In genomic region chr5:92488961-92489360, GRCm38 (mm10) we compare ENCODE assay signal across 8 mouse cellular contexts. TPM values are rescaled to one million over a fixed set of nuclear protein-coding genes. Genes with fewer than 3 reads are reported as not detected.
DNase-seq lines count a peak whose midpoint lies in the region; ATAC-seq lines count a peak whose summit lies in the region.

No protein-coding gene starts in this region.

- H3K4me3 ChIP-seq in neural tube, embryonic 13.5 days: no peak overlapping the region
- no peak overlapping the region for H3K4me3 ChIP-seq in lung, embryonic 16.5 days (ENCODE audit: low read length)

- H3K9me3 ChIP-seq in neural tube, embryonic 13.5 days: 0 out of 2 replicates have a peak, but pooled peaks cover 4% of the 10 kb centered on the region
- no peaks in the 10 kb centered on the region for H3K9me3 ChIP-seq in lung, embryonic 16.5 days (ENCODE audit: control insufficient read depth, low read length)

- 78% methylated on average over 7 of the region's 7 CpGs for WGBS in neural tube, embryonic 13.5 days
- 25% methylated on average over 7 of the region's 7 CpGs for WGBS in lung, embryonic 16.5 days

- peak; percentile 16 to 28 for DNase-seq in cerebellum, postnatal 10 days
- no peak for DNase-seq in cerebellum, postnatal 36 days
- no peak for DNase-seq in neural tube, embryonic 10.5 days (ENCODE audit: extremely low spot score, low spot score)
- peak; percentile 29 for DNase-seq in gastrocnemius, postnatal 10 days
- no peak for DNase-seq in urinary bladder, postnatal 10 days (ENCODE audit: low spot score)
- no peak for DNase-seq in left cerebral cortex, adult 9 months (ENCODE audit: low spot score in 2 of 2)

- H3K27ac ChIP-seq in neural tube, embryonic 13.5 days (replicated peaks): 0 out of 2 replicates have a peak overlapping the region, but pooled peaks have one; percentile 13
- peak overlapping the region; percentile 75 for H3K27ac ChIP-seq in lung, embryonic 16.5 days (ENCODE audit: low read length)

- no peak for ATAC-seq in neural tube, embryonic 13.5 days (ENCODE audit: low read depth)
- ATAC-seq in lung, embryonic 16.5 days (ENCODE audit: low read depth): peak; percentile 44

- 0 out of 2 replicates have a peak overlapping the region, but pooled peaks have one; percentile 17 for H3K9ac ChIP-seq in neural tube, embryonic 13.5 days
- peak overlapping the region; percentile 36; the same call in 1 of the 2 replicates for H3K9ac ChIP-seq in lung, embryonic 16.5 days (ENCODE audit: low read length)

- H3K4me2 ChIP-seq in neural tube, embryonic 13.5 days: no peak overlapping the region
- H3K4me2 ChIP-seq in lung, embryonic 16.5 days (ENCODE audit: low read depth, low read length): 0 out of 2 replicates have a peak overlapping the region, but pooled peaks have one; percentile 4

- H3K36me3 ChIP-seq in neural tube, embryonic 13.5 days: peaks cover 32% of the 10 kb centered on the region
- H3K36me3 ChIP-seq in lung, embryonic 16.5 days (ENCODE audit: control insufficient read depth, insufficient read depth, low read length): peaks cover 12% of the 10 kb centered on the region

- no peaks in the 10 kb centered on the region for H3K27me3 ChIP-seq in neural tube, embryonic 13.5 days
- no peaks in the 10 kb centered on the region for H3K27me3 ChIP-seq in lung, embryonic 16.5 days (ENCODE audit: control insufficient read depth, insufficient read depth, low read depth, low read length)

- peaks cover 31% of the 10 kb centered on the region for H3K4me1 ChIP-seq in neural tube, embryonic 13.5 days (replicated peaks)
- peaks cover 38% of the 10 kb centered on the region for H3K4me1 ChIP-seq in lung, embryonic 16.5 days (replicated peaks; ENCODE audit: control insufficient read depth, insufficient read depth, low read length)

RNA-seq across cellular contexts. Expression of gene Scarb2, which starts 17.7 kb away (rescaled TPM):
- 18.8 and 18.9 TPM in 2 replicates for polyA plus RNA-seq in neural tube, embryonic 13.5 days (2015; fragmentation: Nextera tagmentation; extraction: Ambion mirVana)
- 10 to 100 TPM; 94.3 to 96.4 TPM for total RNA-seq in gastrocnemius, postnatal 10 days (2021)
- 18.6 and 20.1 TPM in 2 replicates for polyA plus RNA-seq in lung, embryonic 16.5 days (2015; fragmentation: Nextera tagmentation; extraction: Ambion mirVana)

RNA-seq across cellular contexts. Expression of gene Nup54, which starts 53.9 kb away (rescaled TPM):
- polyA plus RNA-seq in neural tube, embryonic 13.5 days (2015; fragmentation: Nextera tagmentation; extraction: Ambion mirVana): 43.7 and 50.4 TPM in 2 replicates
- 10 to 100 TPM; 12.0 to 16.2 TPM for total RNA-seq in gastrocnemius, postnatal 10 days (2021)
- polyA plus RNA-seq in lung, embryonic 16.5 days (2015; fragmentation: Nextera tagmentation; extraction: Ambion mirVana): 52.5 and 57.3 TPM in 2 replicates

Comparison
In these comparisons a context has a peak if more than half of its experiments do, and no peak if none do; other contexts are left out.
1. DNase-seq: peak in cerebellum, postnatal 10 days (2 of 2) and gastrocnemius, postnatal 10 days (single experiment); none in cerebellum, postnatal 36 days (0 of 2), neural tube, embryonic 10.5 days (single experiment), urinary bladder, postnatal 10 days (single experiment) and left cerebral cortex, adult 9 months (0 of 2).